Mouse (Mus musculus) c-Kit-positive CD71-positive TER-119-positive erythroid progenitor cells, embryonic 14.5 days (primary cell): ENCODE data around the gene Cpsf7.

Experiments used
- DNase-seq: peaks from one replicate; pipeline ENCODE4 v3.0.0-alpha.2; 2013; ENCODE audit warnings: low spot score

Gene Cpsf7

GRCm38 (mm10) chr19:10560108-10560507 lies 35.0 kb downstream of the Cpsf7 start:
- DNase-seq = no peak

GRCm38 (mm10) chr19:10561558-10562314 lies 36.7 kb downstream of the Cpsf7 start:
- no peak for DNase-seq

- DNase-seq = no peak
Measured at GRCm38 (mm10) chr19:10562351-10562750, 37.3 kb downstream of the Cpsf7 start.

GRCm38 (mm10) chr19:10564278-10564677 lies 39.2 kb downstream of the Cpsf7 start:
- DNase-seq = no peak

GRCm38 (mm10) chr19:10565217-10565616 lies 40.2 kb downstream of the Cpsf7 start:
- no peak for DNase-seq

- DNase-seq = no peak
Measured at GRCm38 (mm10) chr19:10569627-10570026, 44.6 kb downstream of the Cpsf7 start.

GRCm38 (mm10) chr19:10576690-10577561 lies 51.9 kb downstream of the Cpsf7 start, which contains the start of the genes Cyb561a3 and Tmem138:
Cyb561a3 (plus strand) TSS chr19:10577172.
Tmem138 (minus strand) TSS chr19:10577362.
- DNase-seq = peak; percentile 95

- DNase-seq = no peak
Measured at GRCm38 (mm10) chr19:10580102-10580501, 55.0 kb downstream of the Cpsf7 start.

- DNase-seq = no peak
Measured at GRCm38 (mm10) chr19:10580761-10581160, 55.7 kb downstream of the Cpsf7 start.

GRCm38 (mm10) chr19:10581984-10582383 lies 56.9 kb downstream of the Cpsf7 start:
- no peak for DNase-seq

- DNase-seq = no peak
Measured at GRCm38 (mm10) chr19:10583550-10584146, 58.6 kb downstream of the Cpsf7 start.

GRCm38 (mm10) chr19:10585112-10585511 lies 60.0 kb downstream of the Cpsf7 start:
- DNase-seq = no peak

- no peak for DNase-seq
Measured at GRCm38 (mm10) chr19:10587231-10587630, 62.2 kb downstream of the Cpsf7 start.

GRCm38 (mm10) chr19:10589127-10589857 lies 64.2 kb downstream of the Cpsf7 start:
- no peak for DNase-seq

GRCm38 (mm10) chr19:10590301-10590700 lies 65.2 kb downstream of the Cpsf7 start:
- no peak for DNase-seq

GRCm38 (mm10) chr19:10591659-10592377 lies 66.8 kb downstream of the Cpsf7 start:
- DNase-seq = no peak
